Mouse (Mus musculus) inflammation-experienced regulatory T-cells, adult 6 months (primary cell): ENCODE measurements around the gene Akap1. TPM values are rescaled to one million over a fixed set of nuclear protein-coding genes. Genes with fewer than 3 reads are reported as not detected.

Experiments
- ATAC-seq: one replicate; pipeline ENCODE4 v1.8.0; 2017
- polyA plus RNA-seq, 3 experiments: library from polyadenylated mRNA; unstranded; fragments of 100-300 nt; shearing (Covaris generic); gene quantifications; one replicate each; pipeline ENCODE4 v1.2.1; 2017

Akap1 gene
- polyA plus RNA-seq, 3 experiments from 2014 or later: 1.8 to 2.0 (median 2.0) TPM

GRCm38 (mm10) chr11:88878011-88878410 lies 13.6 kb upstream of the Akap1 start:
- ATAC-seq: no peak

DNA sequence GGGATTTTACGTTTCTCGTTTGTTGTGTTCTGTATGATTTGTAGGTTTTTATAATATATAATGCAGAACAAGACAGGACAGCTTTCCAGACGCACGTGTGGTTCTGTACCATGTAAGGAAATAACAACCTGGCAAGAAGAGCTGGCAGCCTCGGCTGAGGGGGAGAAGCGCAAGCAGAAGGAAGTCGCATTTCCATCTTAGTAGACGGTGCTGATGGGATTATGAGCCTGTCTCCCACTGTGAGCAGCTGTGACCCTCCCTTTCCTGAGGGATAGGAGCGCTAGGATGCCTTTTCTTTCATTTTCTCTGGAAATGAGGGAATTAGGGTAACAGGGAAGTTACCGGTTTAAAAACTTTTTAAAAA lies 9.3 kb upstream of the Akap1 start:
- no peak for ATAC-seq

- no peak for ATAC-seq
Measured at GRCm38 (mm10) chr11:88873027-88873666, 8.8 kb upstream of the Akap1 start.

DNA sequence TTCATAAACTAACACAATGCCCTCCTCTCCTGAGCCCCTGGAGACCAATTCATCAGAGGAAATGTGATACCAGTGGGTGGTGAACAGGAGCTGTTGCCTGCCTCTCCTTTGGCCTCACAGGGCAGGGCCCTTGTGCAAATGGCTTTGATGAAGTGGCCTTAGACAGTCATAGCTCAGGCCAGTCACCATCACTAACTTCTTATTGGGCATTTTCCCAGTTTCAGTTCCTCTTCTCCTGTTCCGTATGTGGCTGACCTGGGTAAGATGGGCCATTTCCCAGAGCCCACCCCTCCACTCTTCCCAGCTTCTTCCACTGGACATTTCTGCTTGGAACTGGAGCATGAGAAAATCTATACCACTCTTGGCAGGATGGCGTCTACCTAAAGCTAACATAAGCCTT lies 5.1 kb upstream of the Akap1 start:
- ATAC-seq: no peak

DNA sequence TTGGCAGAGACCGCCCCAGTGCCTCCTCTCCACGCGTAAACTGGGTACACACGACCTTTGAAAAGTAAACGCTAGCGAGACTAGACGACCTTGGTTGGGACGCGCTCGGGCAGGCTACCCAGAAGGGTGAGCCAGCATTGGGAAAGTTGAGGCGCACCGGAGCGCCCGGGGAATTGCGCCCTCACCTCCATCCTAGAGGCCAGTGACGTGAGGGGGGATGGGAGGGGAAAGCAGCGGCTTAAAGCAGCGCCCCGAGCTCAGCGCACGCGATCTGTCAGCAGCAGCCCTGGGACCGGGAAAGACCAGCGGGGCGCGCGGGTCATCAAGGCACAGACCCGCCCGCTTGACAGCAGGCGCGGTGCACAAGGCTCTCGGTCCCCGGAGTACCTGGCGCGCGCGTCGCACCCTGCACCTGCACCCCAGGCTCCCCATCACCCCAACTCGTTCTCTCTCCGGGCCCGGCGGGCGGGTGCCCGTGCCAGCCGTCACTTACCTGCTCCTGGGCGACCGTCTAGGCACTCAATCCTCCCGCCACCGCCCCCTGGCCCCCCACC lies 405 bp downstream of the Akap1 start:
- no peak for ATAC-seq

DNA sequence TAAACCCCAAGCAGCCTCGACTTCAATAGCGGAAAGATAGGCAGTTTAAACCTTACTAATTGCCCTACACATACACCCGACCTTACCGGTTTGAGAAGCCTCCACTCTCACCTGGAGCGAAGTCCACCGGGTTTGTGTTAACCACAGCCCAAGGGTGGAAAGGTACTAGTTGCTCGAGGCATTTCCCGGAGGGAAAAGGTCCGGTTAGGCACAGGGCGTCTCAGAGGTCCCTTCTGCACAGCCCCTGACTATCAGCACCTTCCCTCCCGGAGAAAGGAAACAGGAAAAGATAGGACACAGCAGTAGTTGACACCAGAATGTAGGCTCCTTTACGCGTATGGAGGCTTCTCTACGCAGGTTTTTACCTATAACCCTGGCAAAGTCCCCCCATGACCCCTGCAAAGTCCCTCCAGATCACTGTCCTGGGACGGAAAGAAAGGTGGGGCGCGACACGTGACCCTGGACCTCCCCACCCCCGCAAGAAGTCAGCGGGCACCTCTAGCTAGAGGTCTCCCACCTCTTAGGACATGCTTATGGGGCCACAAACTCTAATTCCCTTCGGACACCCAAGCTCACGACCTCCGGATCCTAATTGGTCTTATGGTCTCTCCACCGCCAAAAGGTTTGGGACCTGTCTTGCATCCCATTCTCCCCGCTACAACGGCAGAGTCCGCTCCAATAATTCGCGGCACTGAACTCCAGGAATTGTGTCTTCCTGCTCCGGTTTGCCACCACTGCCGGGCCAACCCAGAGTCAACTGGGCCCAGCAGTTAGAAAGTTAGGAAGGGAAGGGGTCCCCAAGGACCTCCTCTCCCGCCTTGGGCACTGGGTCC lies 1.1 kb downstream of the Akap1 start:
- ATAC-seq: no peak

- ATAC-seq: no peak
Measured at GRCm38 (mm10) chr11:88862355-88862754, 2.0 kb downstream of the Akap1 start.

DNA sequence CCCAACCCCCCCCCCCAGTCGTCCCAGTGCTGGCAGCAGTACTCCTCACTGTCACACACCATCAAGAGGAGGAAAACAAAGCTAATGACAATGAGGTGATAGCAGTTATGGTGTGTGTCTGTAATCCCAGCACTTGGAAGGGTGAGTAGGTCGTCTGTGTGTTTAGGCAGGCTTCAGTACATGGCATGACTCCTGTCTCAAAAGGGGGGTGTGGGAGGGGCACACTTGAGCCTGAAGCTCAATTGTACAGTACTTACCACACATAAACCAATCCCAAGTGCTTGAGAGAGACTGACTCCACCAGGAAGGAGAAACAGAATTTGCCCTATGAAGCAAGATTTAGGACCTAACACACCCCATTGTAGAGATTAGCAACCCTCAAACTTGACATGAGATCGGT lies 3.3 kb downstream of the Akap1 start:
- no peak for ATAC-seq

GRCm38 (mm10) chr11:88860641-88861040 lies 3.7 kb downstream of the Akap1 start:
- ATAC-seq: no peak

DNA sequence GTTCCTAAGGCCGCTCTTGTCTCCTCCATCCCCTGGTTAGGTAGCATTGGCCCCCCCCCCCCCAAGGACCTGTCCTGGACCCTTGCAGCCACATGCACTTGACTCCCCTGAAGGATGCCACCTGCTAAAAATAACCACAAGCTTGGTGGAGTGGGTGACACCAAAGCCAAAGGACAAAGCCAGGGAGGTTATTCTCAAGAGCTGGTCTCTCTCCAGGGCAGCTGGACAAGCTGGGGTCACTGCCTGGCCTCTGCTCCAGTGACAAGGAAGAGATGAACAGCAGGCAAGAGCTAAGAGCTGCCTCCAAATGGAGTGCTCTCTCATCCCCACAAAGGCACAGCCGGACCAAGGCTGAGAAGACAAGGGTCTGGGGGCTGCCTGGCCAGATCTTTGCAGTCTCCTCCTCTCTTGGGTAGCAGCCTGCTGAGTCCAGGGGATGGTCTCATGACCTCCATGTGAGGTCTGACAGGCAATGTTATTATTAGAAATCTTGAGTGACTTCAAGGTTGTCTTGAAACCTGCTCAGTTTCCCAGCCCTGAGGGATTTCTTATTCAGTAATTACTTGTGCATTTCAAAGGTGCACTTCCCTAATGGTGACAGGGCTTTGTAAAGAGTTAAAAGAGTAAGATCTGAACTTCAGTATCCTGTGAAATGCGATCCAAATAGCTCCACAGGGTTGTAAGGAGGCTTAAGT lies 6.9 kb downstream of the Akap1 start:
- no peak for ATAC-seq

- no peak for ATAC-seq
Measured at GRCm38 (mm10) chr11:88856383-88856782, 8.0 kb downstream of the Akap1 start.

GRCm38 (mm10) chr11:88855795-88856194 lies 8.6 kb downstream of the Akap1 start:
- ATAC-seq: no peak

DNA sequence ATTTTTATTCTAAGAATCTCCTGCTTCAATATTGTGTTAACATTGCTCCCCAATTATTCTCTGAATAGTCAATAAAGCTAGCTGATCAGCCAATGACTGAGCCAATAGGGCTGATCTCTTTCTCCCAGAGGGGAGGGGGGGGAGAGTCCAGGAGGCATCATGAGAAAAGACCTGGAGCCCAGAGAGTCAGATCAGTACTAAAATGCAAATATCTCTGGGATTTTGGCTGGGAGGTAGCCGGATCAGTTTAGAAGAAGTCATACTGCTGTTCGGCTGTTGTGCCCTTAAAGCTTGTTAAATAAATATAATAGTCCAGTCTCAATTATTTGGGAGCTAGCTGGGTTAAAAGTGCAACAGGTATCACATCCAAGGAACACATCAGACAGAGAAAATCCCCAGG lies 10.8 kb downstream of the Akap1 start:
- ATAC-seq: no peak

DNA sequence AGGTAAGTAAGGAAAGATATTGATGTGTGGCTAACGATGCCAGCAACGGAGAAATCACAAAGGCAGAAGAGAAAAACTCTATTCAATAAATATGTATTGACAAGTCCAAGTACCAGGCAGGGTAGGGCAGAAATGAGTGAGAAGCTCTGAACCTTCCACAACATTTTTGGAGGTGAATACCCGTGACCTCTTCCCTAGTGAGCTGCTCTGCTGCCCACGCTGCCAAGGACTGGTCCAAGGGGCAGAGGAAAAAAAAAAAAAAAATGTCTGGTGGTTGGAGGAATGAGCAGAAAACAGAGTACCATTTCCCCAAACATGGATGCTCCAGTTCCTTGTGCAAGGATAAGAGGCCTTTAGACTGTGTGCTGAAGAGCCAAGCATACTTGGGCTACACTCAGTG lies 11.6 kb downstream of the Akap1 start:
- ATAC-seq: no peak

DNA sequence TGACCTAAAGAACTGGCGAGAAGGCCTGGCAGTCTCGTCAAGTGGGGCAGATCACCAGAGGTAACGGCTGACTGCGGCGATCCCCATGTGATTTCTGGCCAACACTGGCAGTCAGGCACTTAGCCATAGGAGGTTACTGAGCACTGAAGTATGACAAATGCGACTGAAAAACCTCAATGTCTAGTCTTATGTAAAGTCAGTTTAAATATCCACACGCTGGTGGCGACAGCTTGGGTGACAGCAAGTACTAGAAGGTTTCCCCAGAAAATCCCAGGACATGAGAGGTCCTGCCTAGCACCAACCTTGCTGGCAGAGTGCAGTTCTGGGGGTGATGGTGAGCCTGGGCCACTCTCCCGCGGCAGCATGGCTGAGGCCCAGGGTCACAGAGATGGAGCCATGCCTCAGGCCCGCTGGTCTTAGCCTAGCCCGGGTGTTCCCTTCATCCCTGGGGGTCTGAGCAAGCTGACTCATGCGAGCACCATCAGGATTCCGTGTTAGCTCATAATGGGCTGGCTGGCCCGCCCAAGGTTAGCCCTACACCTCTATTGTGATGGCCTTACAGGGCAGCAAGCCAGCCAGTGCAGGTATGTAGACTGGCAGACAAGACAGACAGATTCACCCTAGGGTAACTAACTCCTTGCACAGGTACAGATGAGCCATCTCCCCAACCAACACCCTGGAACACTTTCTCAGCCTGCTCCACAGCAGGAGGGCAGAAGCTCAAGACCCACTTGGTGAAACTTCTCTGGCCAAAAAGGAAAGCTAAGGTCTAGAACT lies 13.1 kb downstream of the Akap1 start:
- ATAC-seq: no peak

- ATAC-seq: no peak
Measured at GRCm38 (mm10) chr11:88849732-88850131, 14.7 kb downstream of the Akap1 start.

DNA sequence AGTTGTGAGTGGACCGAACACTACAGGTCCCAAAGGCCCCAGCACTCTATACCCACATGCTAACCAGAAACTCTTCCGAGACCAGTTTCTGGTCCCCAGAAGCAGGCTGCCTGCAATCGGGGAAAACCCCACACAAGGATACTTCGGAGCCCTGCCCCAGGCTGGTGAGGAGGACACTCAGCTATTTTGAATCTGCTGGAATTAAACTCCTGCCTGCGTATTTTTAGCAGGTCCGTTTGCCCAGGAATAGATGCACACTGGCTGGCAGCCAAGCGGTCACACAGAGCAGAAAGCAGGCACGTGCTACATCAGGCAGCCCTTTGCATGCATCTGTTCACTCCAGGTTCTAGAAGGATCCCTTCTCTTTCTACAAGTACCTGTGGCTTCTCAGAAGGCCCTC lies 15.1 kb downstream of the Akap1 start:
- ATAC-seq: no peak

GRCm38 (mm10) chr11:88848590-88848989 lies 15.8 kb downstream of the Akap1 start:
- no peak for ATAC-seq

DNA sequence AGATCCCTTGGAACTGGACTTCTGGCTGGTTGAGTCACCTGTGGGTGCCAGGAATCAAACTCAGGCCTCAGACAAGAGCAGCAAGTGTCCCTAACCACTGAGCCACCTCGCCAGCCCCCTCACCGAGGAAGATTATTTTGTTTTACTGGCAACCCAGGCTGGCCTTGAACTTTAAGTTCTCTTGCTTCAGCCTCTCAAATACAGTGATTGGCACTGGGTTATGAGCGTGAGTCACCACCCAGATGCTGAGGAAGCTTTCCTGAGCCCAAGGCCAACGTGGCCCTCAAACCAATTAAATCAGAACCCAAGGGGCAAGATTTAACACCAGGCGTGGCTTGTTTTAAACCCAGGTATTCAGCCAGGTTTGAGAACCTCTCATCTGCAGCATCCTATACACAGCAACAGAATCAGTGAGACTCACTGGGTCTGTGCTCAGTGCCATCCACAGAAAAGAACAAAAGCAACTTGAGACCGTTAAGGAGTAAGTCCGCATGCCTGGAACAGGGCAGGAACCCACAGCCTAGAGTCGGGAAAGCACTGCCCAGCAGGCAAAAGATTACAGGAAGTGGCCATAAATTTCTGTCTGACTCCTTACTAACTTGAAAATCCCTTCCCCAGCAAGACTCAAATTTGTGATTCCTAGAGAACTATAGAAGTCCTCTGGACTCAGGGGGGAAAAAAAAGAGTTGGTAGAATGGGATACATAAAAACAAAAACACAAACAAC lies 16.9 kb downstream of the Akap1 start:
- no peak for ATAC-seq

- ATAC-seq: no peak
Measured at GRCm38 (mm10) chr11:88844384-88844783, 20.0 kb downstream of the Akap1 start.

- no peak for ATAC-seq
Measured at GRCm38 (mm10) chr11:88843305-88843704, 21.1 kb downstream of the Akap1 start.
